Mouse (Mus musculus) heart, embryonic 13.5 days (tissue): ENCODE measurements around the gene Lipa. TPM values are rescaled to one million over a fixed set of nuclear protein-coding genes. Genes with fewer than 3 reads are reported as not detected.

Experiments
- ATAC-seq: fragments of 200-750 bp; cut with Nextera tagmentation; 2 replicates; pipeline ENCODE4 v1.8.0; 2017; ENCODE audit warnings: moderate TSS enrichment; ENCODE audit not compliant: insufficient number of reproducible peaks, low FRiP score, low TSS enrichment; ENCODE audit errors: extremely low read depth
- H3K27ac ChIP-seq: fragments of 300-500 bp; sonication (generic); replicated peaks from 2 replicates; pipeline ENCODE4 v1.5.1; 2015; ENCODE audit warnings: moderate library complexity, mild to moderate bottlenecking, inconsistent platforms
- H3K27me3 ChIP-seq: fragments of 300-500 bp; sonication (generic); replicated peaks from 2 replicates; pipeline ENCODE4 v1.6.1; 2015; ENCODE audit warnings: mild to moderate bottlenecking, inconsistent platforms
- H3K36me3 ChIP-seq: fragments of 300-500 bp; sonication (generic); 2 replicates; pipeline ENCODE4 v1.6.1; 2015; ENCODE audit warnings: mild to moderate bottlenecking, inconsistent platforms
- H3K4me1 ChIP-seq: fragments of 300-500 bp; sonication (generic); 2 replicates; pipeline ENCODE4 v1.6.1; 2015; ENCODE audit warnings: inconsistent platforms
- H3K4me2 ChIP-seq: fragments of 300-500 bp; sonication (generic); 2 replicates; pipeline ENCODE4 v1.6.1; 2015; ENCODE audit warnings: inconsistent platforms, mild to moderate bottlenecking, moderate library complexity
- H3K4me3 ChIP-seq: fragments of 300-500 bp; sonication (generic); 2 replicates; pipeline ENCODE4 v1.5.1; 2015; ENCODE audit warnings: moderate library complexity, mild to moderate bottlenecking, inconsistent platforms
- H3K9ac ChIP-seq: fragments of 300-500 bp; sonication (generic); 2 replicates; pipeline ENCODE4 v1.6.1; 2015; ENCODE audit warnings: inconsistent platforms, mild to moderate bottlenecking, moderate library complexity
- H3K9me3 ChIP-seq: fragments of 300-500 bp; sonication (generic); 2 replicates; pipeline ENCODE4 v1.6.1; 2016; ENCODE audit warnings: inconsistent platforms
- WGBS: fragments of 180-500 bp; shearing (Covaris S2); methylation state at CpG from one replicate; pipeline ENCODE4 v1.1.7; 2015; ENCODE audit warnings: mixed read lengths; 5-methylcytosine and 5-hydroxymethylcytosine counted together
- polyA plus RNA-seq: library from polyadenylated mRNA; unstranded; fragments of >200 nt; fragmentation: Nextera tagmentation; extraction: Ambion mirVana; gene quantifications from 2 replicates; pipeline ENCODE4 v1.2.1, GENCODE M21; 2015

Lipa gene
- polyA plus RNA-seq, 1 experiment from 2014 or later = 31.1 TPM

GRCm38 (mm10) chr19:34551981-34552380, 24.7 kb upstream of the Lipa start:
- peak overlapping the region; percentile 56 for H3K9ac ChIP-seq
- peak overlapping the region; percentile 74 for H3K4me2 ChIP-seq
- no peaks in the 10 kb centered on the region for H3K9me3 ChIP-seq
- H3K27ac ChIP-seq = peak overlapping the region; percentile 87
- ATAC-seq = no peak
- peaks cover 42% of the 10 kb centered on the region for H3K4me1 ChIP-seq
- WGBS = 34% methylated on average over 5 of the region's 5 CpGs
- H3K36me3 ChIP-seq = no peaks in the 10 kb centered on the region
- H3K27me3 ChIP-seq = no peaks in the 10 kb centered on the region
- peak overlapping the region; percentile 29 for H3K4me3 ChIP-seq

- Histone ChIP-seq H3K4me2 (peak within 1 kb of the TSS; percentile 74), H3K36me3 (no peaks in the 10 kb centered on the region), H3K4me1 (peaks cover 37% of the 10 kb centered on the region), H3K27me3 (no peaks in the 10 kb centered on the region), H3K27ac (peak within 1 kb of the TSS; percentile 87), H3K9me3 (no peaks in the 10 kb centered on the region), H3K4me3 (peak within 1 kb of the TSS; percentile 61), H3K9ac (peak within 1 kb of the TSS; percentile 75)
- peak; percentile 37; the same call in 1 of the 2 replicates for ATAC-seq
- WGBS = 1% methylated on average over 22 of the region's 22 CpGs
Observed at GRCm38 (mm10) chr19:34550534-34551223, 23.4 kb upstream of the Lipa start, which contains the start of gene Ifit2. Gene Ifit2 (plus strand): TSS chr19:34550694.

GRCm38 (mm10) chr19:34550205-34550533, 22.9 kb upstream of the Lipa start:
- H3K4me3 ChIP-seq = peak overlapping the region; percentile 61
- H3K27ac ChIP-seq = peak overlapping the region; percentile 65; the same call in 1 of the 2 replicates
- H3K36me3 ChIP-seq = no peaks in the 10 kb centered on the region
- 32% methylated on average over 4 of the region's 4 CpGs for WGBS
- no peak for ATAC-seq
- H3K4me2 ChIP-seq = peak overlapping the region; percentile 74
- H3K4me1 ChIP-seq = peaks cover 37% of the 10 kb centered on the region
- no peaks in the 10 kb centered on the region for H3K9me3 ChIP-seq
- peak overlapping the region; percentile 75 for H3K9ac ChIP-seq
- no peaks in the 10 kb centered on the region for H3K27me3 ChIP-seq

GRCm38 (mm10) chr19:34547976-34548375, 20.7 kb upstream of the Lipa start:
- H3K9ac ChIP-seq = no peak overlapping the region
- no peaks in the 10 kb centered on the region for H3K27me3 ChIP-seq
- H3K4me1 ChIP-seq = peaks cover 25% of the 10 kb centered on the region
- 27% methylated on average over 7 of the region's 7 CpGs for WGBS
- no peaks in the 10 kb centered on the region for H3K36me3 ChIP-seq
- no peak overlapping the region for H3K27ac ChIP-seq
- H3K9me3 ChIP-seq = no peaks in the 10 kb centered on the region
- ATAC-seq = no peak
- H3K4me2 ChIP-seq = no peak overlapping the region
- no peak overlapping the region for H3K4me3 ChIP-seq

- H3K4me3 ChIP-seq = no peak overlapping the region
- no peak overlapping the region for H3K27ac ChIP-seq
- no peaks in the 10 kb centered on the region for H3K27me3 ChIP-seq
- H3K9me3 ChIP-seq = no peaks in the 10 kb centered on the region
- no peaks in the 10 kb centered on the region for H3K36me3 ChIP-seq
- no peak overlapping the region for H3K9ac ChIP-seq
- ATAC-seq = no peak
- WGBS = 74% methylated on average over 4 of the region's 4 CpGs
- H3K4me1 ChIP-seq = peaks cover 11% of the 10 kb centered on the region
- H3K4me2 ChIP-seq = no peak overlapping the region
Observed at GRCm38 (mm10) chr19:34546211-34546610, 18.9 kb upstream of the Lipa start.

- 68% methylated on average over 1 of the region's 1 CpGs for WGBS
- no peaks in the 10 kb centered on the region for H3K36me3 ChIP-seq
- no peaks in the 10 kb centered on the region for H3K4me1 ChIP-seq
- no peak overlapping the region for H3K4me3 ChIP-seq
- ATAC-seq = no peak
- no peaks in the 10 kb centered on the region for H3K27me3 ChIP-seq
- no peak overlapping the region for H3K4me2 ChIP-seq
- no peak overlapping the region for H3K9ac ChIP-seq
- H3K27ac ChIP-seq = no peak overlapping the region
- H3K9me3 ChIP-seq = peaks cover 4% of the 10 kb centered on the region; the same call in 1 of the 2 replicates
Observed at GRCm38 (mm10) chr19:34539422-34539821, 12.1 kb upstream of the Lipa start.

GRCm38 (mm10) chr19:34532061-34532751, 4.9 kb upstream of the Lipa start:
- Histone ChIP-seq H3K27me3 (no peaks in the 10 kb centered on the region), H3K9me3 (peaks cover 4% of the 10 kb centered on the region; the same call in 1 of the 2 replicates), H3K4me1 (no peaks in the 10 kb centered on the region), H3K36me3 (no peaks in the 10 kb centered on the region), H3K27ac (no peak overlapping the region), H3K9ac (no peak overlapping the region), H3K4me3 (no peak overlapping the region), H3K4me2 (no peak overlapping the region)
- 80% methylated on average over 4 of the region's 4 CpGs for WGBS
- no peak for ATAC-seq

GRCm38 (mm10) chr19:34526321-34526923, 852 bp downstream of the Lipa start:
- peaks cover 9% of the 10 kb centered on the region; the same call in 1 of the 2 replicates for H3K36me3 ChIP-seq
- peak overlapping the region; percentile 89 for H3K9ac ChIP-seq
- H3K4me2 ChIP-seq = peak overlapping the region; percentile 88
- no peak for ATAC-seq
- 17% methylated on average over 11 of the region's 11 CpGs for WGBS
- H3K4me3 ChIP-seq = peak overlapping the region; percentile 80
- H3K4me1 ChIP-seq = peaks cover 28% of the 10 kb centered on the region
- no peaks in the 10 kb centered on the region for H3K27me3 ChIP-seq
- H3K27ac ChIP-seq = peak overlapping the region; percentile 78
- H3K9me3 ChIP-seq = no peaks in the 10 kb centered on the region

- Histone ChIP-seq H3K27ac (no peak overlapping the region), H3K9ac (peak overlapping the region; percentile 17; the same call in 1 of the 2 replicates), H3K9me3 (no peaks in the 10 kb centered on the region), H3K4me3 (0 out of 2 replicates have a peak overlapping the region, but pooled peaks have one; percentile 4), H3K4me1 (peaks cover 28% of the 10 kb centered on the region), H3K36me3 (peaks cover 18% of the 10 kb centered on the region), H3K4me2 (peak overlapping the region; percentile 88), H3K27me3 (no peaks in the 10 kb centered on the region)
- ATAC-seq = no peak
- WGBS = 24% methylated on average over 9 of the region's 9 CpGs
Observed at GRCm38 (mm10) chr19:34524646-34525045, 2.6 kb downstream of the Lipa start.

- Histone ChIP-seq H3K36me3 (peaks cover 30% of the 10 kb centered on the region), H3K4me3 (no peak overlapping the region), H3K9ac (no peak overlapping the region), H3K27me3 (no peaks in the 10 kb centered on the region), H3K27ac (no peak overlapping the region), H3K9me3 (no peaks in the 10 kb centered on the region), H3K4me1 (peaks cover 28% of the 10 kb centered on the region), H3K4me2 (no peak overlapping the region)
- ATAC-seq = no peak
- WGBS = 68% methylated on average over 12 of the region's 12 CpGs
Observed at GRCm38 (mm10) chr19:34523106-34523725, 4.1 kb downstream of the Lipa start.

- Histone ChIP-seq H3K27ac (no peak overlapping the region), H3K4me1 (peaks cover 28% of the 10 kb centered on the region), H3K27me3 (no peaks in the 10 kb centered on the region), H3K4me2 (no peak overlapping the region), H3K36me3 (peaks cover 32% of the 10 kb centered on the region), H3K9me3 (no peaks in the 10 kb centered on the region), H3K9ac (no peak overlapping the region), H3K4me3 (no peak overlapping the region)
- whole genome bisulfite sequencing = 82% methylated on average over 1 of the region's 1 CpGs
- no peak for ATAC-seq
Observed at GRCm38 (mm10) chr19:34521978-34522377, 5.3 kb downstream of the Lipa start.
